Mouse (Mus musculus) ES-E14 (cell line): ENCODE measurements at regions not wholly inside any gene's neighbourhood (a gene's known extent, or its start where the extent isn't known, plus 50 kb on each side); places are given as distances from the start of the nearest gene placed in this dataset.

Experiments used
- CHD2 ChIP-seq: IDR thresholded peaks from 2 replicates; pipeline ENCODE4 v1.6.1; 2014; ENCODE audit warnings: mild to moderate bottlenecking, low read depth, low read length, inconsistent platforms
- HCFC1 ChIP-seq: IDR thresholded peaks from 2 replicates; pipeline ENCODE4 v1.6.1; 2012; ENCODE audit warnings: low read length, inconsistent platforms, borderline replicate concordance; ENCODE audit not compliant: insufficient read depth
- MAFK ChIP-seq: IDR thresholded peaks from 2 replicates; pipeline ENCODE4 v1.6.1; 2014; ENCODE audit warnings: mild to moderate bottlenecking, low read depth, low read length, inconsistent platforms; ENCODE audit not compliant: insufficient read depth
- ZNF384 ChIP-seq: IDR thresholded peaks from 2 replicates; pipeline ENCODE4 v1.6.1; 2012; ENCODE audit warnings: low read depth, low read length, inconsistent platforms

- TF ChIP-seq MAFK (no peak), CHD2 (no peak), HCFC1 (no peak), ZNF384 (no peak)
Measured at GRCm38 (mm10) chr4:97432681-97433080, 249.7 kb upstream of the Gm10192 start.
